Mouse (Mus musculus) olfactory bulb, adult 2 months (tissue): ENCODE results near the gene Zfp668. TPM values are rescaled to one million over a fixed set of nuclear protein-coding genes. Genes with fewer than 3 reads are reported as not detected.

Experiments used
- H3K27ac ChIP-seq: fragments of 200-500 bp; 2 replicates; pipeline ENCODE4 v1.5.1; 2012; ENCODE audit warnings: low read depth, low read length; ENCODE audit not compliant: insufficient read depth
- H3K4me1 ChIP-seq: fragments of 200-500 bp; 2 replicates; pipeline ENCODE4 v1.6.1; 2012; ENCODE audit warnings: low read length; ENCODE audit not compliant: control insufficient read depth, insufficient read depth
- H3K4me3 ChIP-seq: fragments of 200-500 bp; 2 replicates; pipeline ENCODE4 v1.5.1; 2012; ENCODE audit warnings: mild to moderate bottlenecking, low read depth, low read length, moderate library complexity; ENCODE audit not compliant: insufficient read depth
- CTCF ChIP-seq: fragments of 200-500 bp; IDR thresholded peaks from 2 replicates; pipeline ENCODE4 v1.5.1; 2012; ENCODE audit warnings: low read depth, mild to moderate bottlenecking, low read length, moderate library complexity; ENCODE audit not compliant: insufficient read depth
- POLR2A ChIP-seq: fragments of 200-500 bp; IDR thresholded peaks from 2 replicates; pipeline ENCODE4 v1.6.1; 2012; ENCODE audit warnings: mild to moderate bottlenecking, low read depth, low read length, moderate library complexity; ENCODE audit not compliant: insufficient read depth
- WGBS: fragments of 180-500 bp; shearing (Covaris S2); methylation state at CpG from one replicate; pipeline ENCODE4 v1.1.7; 2018; 5-methylcytosine and 5-hydroxymethylcytosine counted together
- polyA plus RNA-seq: library from polyadenylated mRNA; stranded (reverse); fragments of >200 nt; gene quantifications from 2 replicates; pipeline ENCODE4 v1.2.4, GENCODE M21; 2012; ENCODE audit warnings: low replicate concordance; ENCODE audit not compliant: missing spikeins, insufficient read depth, insufficient read length

Gene Zfp668
- not detected in 2 replicates for polyA plus RNA-seq

- peak within 1 kb of the TSS; percentile 90 for H3K4me3 ChIP-seq
- TF ChIP-seq POLR2A (no peak), CTCF (no peak)
- WGBS = under 1% methylated on average over 60 of the region's 60 CpGs
- H3K4me1 ChIP-seq = peaks cover 3% of the 10 kb centered on the region; the same call in 1 of the 2 replicates
- peak within 1 kb of the TSS; percentile 86 for H3K27ac ChIP-seq
Observed at GRCm38 (mm10) chr7:127876467-127877348, at the start of gene Zfp668. TSS of gene Zfp668 (minus strand) at chr7:127876828.

GRCm38 (mm10) chr7:127926066-127926465 lies 49.4 kb upstream of the Zfp668 start:
- no peaks in the 10 kb centered on the region for H3K4me1 ChIP-seq
- no peak for TF ChIP-seq POLR2A
- TF ChIP-seq CTCF = no peak
- 86% methylated on average over 8 of the region's 8 CpGs for WGBS

DNA sequence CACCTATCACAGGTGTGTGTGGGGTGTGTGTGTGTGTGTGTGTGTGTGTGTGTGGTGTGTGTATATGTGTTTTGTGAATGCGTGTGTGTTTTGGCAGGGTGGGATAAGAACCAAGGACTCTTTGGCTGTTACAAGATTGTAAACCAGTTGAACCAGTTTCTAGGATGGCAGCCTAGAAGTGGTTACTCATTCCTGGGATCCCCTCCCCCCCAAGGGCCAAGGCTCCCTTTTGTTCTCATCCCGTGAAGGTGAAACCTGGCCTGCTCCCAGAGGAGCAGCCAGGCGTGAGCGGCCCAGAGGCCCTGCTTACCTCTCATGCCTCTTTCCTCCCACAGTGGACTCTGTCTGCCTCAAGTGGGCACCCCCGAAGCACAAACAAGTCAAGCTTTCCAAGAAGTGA lies 48.6 kb upstream of the Zfp668 start:
- WGBS = 62% methylated on average over 5 of the region's 5 CpGs
- TF ChIP-seq CTCF = no peak
- no peak for TF ChIP-seq POLR2A

More at GRCm38 (mm10) chr7:127926066-127926465, 49.4 kb upstream of the Zfp668 start:
- no peak overlapping the region for H3K27ac ChIP-seq
- H3K4me3 ChIP-seq = no peak overlapping the region

DNA sequence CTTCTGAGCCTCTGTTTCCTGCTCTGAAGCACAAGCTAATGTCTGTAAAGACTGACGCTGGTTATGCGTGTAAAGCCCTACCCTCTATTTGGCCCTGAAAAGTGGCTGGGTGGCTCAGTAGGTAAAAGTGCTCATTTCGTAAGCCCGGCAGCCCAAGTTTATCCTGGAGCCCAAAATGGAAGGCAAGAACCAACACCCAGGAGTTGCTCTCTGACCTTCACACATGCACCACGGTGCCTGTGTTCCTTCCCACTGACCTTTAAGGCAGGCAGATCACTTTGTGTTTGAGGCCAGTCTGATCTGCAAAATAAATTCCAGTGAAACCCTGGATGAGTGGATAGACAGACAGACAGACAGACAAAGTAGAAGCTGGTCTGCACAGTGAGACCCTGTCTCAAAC lies 47.1 kb upstream of the Zfp668 start:
- Histone ChIP-seq H3K27ac (no peak overlapping the region), H3K4me3 (no peak overlapping the region), H3K4me1 (no peaks in the 10 kb centered on the region)
- 86% methylated on average over 5 of the region's 5 CpGs for WGBS
- no peak for TF ChIP-seq CTCF
- TF ChIP-seq POLR2A = no peak

More for the DNA sequence above, 48.6 kb upstream of the Zfp668 start:
- Histone ChIP-seq H3K4me3 (no peak overlapping the region), H3K4me1 (no peaks in the 10 kb centered on the region), H3K27ac (no peak overlapping the region)

DNA sequence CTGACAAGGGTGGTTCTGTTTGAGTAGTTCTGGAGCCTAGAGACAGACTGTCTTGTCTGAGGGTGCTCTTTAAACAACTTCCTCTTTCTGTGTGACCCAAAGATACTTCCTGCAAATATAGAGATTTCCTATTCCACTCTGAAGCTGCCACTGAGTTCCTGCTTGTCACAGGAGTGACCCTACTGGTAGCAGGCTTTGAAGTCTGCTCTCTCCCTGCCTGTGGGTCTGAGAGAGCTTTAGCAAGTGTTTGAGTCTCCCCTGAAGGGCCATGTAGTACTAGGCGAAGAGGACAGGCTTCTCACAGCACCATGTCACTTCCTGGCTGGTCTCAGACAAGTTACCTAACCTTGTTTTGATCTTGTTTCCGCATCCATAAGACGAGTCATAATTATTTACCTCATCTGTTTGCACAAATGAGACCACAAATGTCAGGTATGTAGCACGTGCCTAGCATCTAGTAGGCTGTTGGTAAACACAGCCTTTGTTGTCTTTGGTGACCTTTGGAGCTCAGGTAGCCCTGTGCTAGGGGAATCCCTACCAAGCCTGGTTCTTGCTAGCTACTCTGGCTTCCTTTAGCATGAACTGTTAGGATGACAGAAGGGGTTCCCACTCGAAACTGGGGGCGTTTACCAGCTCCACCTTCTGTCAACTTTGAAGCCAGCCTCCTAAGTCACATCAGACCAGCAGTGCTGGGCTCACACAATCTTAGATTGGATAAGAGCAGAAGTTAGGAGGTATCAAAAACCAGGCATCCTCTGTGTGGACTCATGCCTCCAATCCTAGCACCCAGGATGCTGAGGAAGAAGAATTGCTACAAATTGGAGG lies 46.0 kb upstream of the Zfp668 start:
- Histone ChIP-seq H3K4me1 (no peaks in the 10 kb centered on the region), H3K4me3 (no peak overlapping the region), H3K27ac (no peak overlapping the region)
- no peak for TF ChIP-seq CTCF
- no peak for TF ChIP-seq POLR2A
- 78% methylated on average over 6 of the region's 6 CpGs for WGBS

DNA sequence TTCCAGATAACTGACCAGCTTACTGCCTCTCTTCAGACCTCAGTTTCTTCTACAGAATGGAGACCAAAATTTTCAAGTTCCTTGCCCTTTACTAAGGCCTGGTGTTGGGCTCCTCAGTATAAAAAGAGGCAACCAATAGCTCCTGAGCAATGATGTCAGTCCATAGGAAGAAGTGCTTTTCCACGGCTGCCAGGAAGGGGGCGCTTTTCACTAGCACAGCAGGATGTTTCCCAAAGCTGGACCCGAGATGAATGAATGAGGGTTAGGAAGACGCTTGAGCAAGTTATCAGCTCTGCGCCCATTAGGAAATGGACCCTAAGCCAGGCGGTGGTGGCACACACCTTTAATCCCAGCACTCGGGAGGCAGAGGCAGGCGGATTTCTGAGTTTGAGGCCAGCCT lies 44.9 kb upstream of the Zfp668 start:
- no peak overlapping the region for H3K27ac ChIP-seq

GRCm38 (mm10) chr7:127919290-127919689 lies 42.7 kb upstream of the Zfp668 start:
- 76% methylated on average over 7 of the region's 7 CpGs for WGBS
- TF ChIP-seq CTCF (no peak), POLR2A (no peak)
- no peak overlapping the region for H3K4me3 ChIP-seq
- H3K27ac ChIP-seq = no peak overlapping the region
- no peaks in the 10 kb centered on the region for H3K4me1 ChIP-seq

More for the DNA sequence above, 44.9 kb upstream of the Zfp668 start:
- no peak for TF ChIP-seq CTCF
- WGBS = 62% methylated on average over 8 of the region's 8 CpGs
- Histone ChIP-seq H3K4me1 (no peaks in the 10 kb centered on the region), H3K4me3 (no peak overlapping the region)

- no peaks in the 10 kb centered on the region; the same call in 1 of the 2 replicates for H3K4me1 ChIP-seq
- no peak overlapping the region for H3K4me3 ChIP-seq
- TF ChIP-seq POLR2A = no peak
- H3K27ac ChIP-seq = no peak overlapping the region
- 55% methylated on average over 3 of the region's 3 CpGs for WGBS
Observed at GRCm38 (mm10) chr7:127918203-127918602, 41.6 kb upstream of the Zfp668 start.

DNA sequence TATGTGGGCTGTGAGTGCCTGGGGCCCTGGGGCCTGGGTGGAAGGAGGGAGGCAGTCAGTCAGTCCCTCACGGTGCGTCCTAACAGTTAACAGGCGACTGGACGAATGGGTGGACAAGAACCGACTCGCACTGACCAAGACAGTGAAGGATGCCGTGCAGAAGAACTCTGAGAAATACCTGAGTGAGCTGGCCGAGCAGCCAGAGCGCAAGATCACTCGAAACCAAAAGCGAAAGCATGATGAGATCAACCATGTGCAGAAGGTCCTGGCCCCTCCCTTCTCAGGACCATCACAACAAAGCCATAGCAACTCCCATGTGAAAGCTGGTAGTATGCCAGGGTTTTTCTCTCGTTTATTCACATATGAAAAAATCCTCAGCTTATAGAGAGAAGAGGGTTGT lies 38.7 kb upstream of the Zfp668 start:
- Histone ChIP-seq H3K27ac (no peak overlapping the region), H3K4me1 (no peaks in the 10 kb centered on the region; the same call in 1 of the 2 replicates), H3K4me3 (no peak overlapping the region)
- TF ChIP-seq CTCF (no peak), POLR2A (no peak)
- 93% methylated on average over 12 of the region's 12 CpGs for WGBS

- H3K4me3 ChIP-seq = peak overlapping the region; percentile 68
- TF ChIP-seq POLR2A (no peak), CTCF (no peak)
- H3K27ac ChIP-seq = no peak overlapping the region
- no peaks in the 10 kb centered on the region; the same call in 1 of the 2 replicates for H3K4me1 ChIP-seq
- 25% methylated on average over 4 of the region's 4 CpGs for WGBS
Observed at GRCm38 (mm10) chr7:127912938-127913337, 36.3 kb upstream of the Zfp668 start.
